Mouse (Mus musculus) gastrocnemius, postnatal 25 days (tissue): ENCODE results near the gene Krt78. TPM values are rescaled to one million over a fixed set of nuclear protein-coding genes. Genes with fewer than 3 reads are reported as not detected.

ENCODE experiments used
- DNase-seq: peaks from one replicate; pipeline ENCODE4 v3.0.0; 2022
- total RNA-seq, 2 experiments: library from RNA; stranded (reverse); gene quantifications; 1 replicate in 1 of 2; 2 replicates in 1 of 2; pipeline ENCODE4 v1.2.3; 2021

The Krt78 gene
- total RNA-seq, 2 experiments from 2014 or later: not detected

DNA sequence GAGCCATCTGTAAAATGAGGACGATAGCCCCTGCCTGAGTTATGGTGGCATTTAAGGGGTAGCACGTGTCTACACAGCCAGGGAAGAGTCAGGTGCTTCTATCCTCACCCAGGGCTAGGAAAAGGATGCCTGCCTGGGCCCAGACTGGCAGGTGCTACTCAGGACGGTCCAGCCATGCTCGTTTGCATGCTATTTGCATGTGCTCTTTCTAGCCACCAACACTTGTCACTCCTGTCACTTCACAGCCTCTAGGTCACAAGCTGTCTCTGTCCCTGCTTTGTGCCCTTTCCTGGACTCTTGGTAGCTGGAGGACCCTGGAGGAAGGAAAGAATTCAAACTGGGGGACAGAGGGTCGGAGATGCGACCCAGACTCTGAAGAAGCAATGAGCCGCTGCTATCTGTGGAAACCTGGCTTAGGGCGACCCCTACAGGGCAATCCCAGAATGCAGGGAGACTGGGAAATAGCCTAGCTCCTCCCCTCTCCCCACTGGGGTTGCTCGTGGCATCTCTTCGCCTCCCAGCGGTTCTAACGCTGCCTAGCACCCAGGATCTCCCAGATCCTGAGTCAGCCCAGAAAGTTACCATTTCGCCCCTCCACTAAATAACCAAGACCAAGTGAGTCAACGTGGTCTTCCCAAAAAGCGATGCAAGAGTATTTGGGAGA is 19.5 kb upstream of the Krt78 start:
- peak; percentile 82 for DNase-seq

DNA sequence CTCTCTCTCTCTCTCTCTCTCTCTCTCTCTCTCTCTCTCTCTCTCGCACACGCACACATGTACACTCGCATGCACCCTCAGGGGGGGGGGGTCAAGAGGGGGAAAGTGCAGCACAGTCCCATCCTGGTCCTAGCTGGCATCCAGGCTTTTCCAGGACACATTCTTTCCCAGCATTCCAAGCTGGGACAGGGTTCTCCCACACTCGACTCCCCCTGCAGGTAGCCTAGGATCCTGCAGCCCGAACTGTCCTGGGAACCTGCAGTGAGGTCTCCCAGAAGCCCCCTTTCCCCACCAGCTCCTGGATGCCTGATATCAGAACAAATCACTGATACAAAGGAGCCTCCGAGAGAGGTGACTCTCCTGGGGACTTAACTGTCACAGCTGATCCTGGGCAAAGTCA is 16.4 kb upstream of the Krt78 start:
- DNase-seq: no peak

DNA sequence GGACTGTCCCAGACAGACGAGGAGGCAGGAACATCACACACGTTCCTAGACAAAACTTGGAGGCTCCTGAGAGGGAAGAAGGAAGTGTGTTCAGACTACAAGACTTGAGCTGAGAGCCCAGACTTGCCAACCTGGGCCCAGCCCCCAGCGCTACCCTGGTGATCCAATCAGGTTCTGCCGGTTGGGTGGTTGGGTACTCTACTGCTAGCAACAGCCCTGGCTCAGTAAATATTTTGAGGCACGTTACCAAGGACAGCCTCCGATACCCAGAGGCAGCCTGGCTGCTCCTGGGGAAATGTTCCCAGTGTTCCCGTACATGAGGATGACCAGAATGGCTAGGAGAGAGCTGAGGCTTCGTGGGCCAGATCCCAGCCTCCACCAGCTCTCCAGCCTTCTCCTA is 12.7 kb upstream of the Krt78 start:
- DNase-seq: no peak

DNA sequence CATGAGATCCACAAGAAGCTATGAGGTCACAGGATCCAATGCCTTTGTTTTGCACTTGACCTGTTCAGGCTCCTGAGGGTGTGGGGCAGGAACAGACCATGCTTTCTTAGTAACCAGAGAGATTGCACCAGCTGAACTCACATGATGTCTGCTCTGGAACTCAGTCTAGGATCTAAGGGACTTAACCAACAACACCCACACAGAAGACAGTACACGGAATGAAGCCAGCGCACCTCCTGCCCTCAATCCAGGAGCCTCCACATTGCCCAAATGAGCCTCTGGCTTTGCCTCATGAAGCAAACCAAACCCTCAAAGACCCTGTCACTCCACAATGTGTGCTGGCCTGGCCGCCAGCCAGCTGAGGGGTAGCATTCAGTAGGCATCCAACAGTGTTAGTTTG is 4.8 kb upstream of the Krt78 start:
- DNase-seq: no peak

DNA sequence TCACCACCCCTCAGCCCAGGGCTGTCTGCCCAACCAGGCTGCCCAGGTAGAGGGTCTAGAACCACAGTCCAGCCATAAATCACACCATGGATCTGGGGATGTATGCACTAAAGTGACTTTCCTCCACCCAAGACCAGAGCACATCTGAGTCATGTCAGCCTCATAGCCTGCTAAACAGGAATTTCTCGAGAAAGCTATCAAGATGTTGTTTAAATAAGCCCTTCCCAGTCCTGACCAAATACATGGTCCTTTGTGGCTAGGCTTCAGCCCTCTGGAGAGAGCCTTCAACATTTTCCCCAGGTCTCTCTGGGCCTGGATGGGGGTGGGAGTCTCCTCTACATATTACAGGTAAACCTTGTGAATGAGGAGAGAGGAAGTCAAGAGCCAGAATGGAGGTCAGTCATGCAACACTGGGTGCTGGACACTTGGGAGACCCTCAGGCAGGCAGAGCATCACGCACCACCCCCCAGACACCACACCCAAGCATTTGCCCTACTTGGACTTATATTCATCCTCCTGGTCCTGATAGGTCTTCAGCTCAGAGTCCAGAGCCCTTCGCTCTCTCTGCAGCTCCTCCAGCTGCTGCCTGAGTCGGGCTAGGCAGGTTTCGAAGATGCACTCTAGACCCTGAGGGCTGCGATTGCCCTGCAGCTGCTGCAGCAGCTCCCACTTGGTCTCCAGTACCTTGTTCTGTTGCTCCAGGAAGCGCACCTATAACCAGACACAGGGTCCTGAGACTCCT is 1.2 kb downstream of the Krt78 start:
- DNase-seq: no peak

DNA sequence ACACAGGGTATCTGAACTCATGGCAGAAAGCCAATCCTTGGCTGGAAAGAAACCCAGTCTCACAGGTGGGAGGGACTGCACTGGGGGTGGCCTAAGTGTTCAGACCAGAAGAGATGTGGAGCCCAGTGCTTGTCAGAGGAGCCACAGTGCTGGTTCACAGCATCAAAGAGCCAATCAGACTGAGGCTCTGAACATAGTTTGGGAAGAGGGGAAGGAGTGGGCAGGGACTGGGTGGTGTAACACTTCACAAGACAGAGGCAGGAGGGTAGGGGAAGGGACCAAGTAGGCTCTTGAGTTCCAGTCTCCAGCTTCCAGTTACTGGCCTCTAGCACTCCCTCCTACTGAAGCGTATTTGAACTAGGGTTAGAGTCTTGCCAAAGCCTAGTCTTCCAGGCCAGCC is 8.7 kb downstream of the Krt78 start:
- no peak for DNase-seq

DNA sequence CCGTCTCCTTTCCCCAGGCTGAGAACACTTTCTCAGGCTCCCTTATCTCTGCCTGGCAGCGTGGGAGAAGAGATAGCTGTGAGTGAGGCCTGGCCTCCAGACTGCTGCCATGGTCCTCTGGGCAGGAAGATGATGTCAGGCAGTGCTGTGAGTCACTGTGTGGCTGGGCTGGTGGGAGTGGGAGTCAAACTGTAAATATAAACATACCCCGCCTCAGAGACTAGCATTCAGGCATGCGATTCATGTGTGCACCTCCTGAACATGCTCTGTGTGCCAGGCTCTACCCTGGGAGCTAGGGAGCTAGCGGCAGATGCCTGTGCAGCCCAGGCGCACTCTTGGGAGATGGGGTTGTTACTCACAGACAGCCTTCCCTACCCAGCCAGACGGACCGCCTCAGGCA is 12.1 kb downstream of the Krt78 start:
- DNase-seq: no peak

DNA sequence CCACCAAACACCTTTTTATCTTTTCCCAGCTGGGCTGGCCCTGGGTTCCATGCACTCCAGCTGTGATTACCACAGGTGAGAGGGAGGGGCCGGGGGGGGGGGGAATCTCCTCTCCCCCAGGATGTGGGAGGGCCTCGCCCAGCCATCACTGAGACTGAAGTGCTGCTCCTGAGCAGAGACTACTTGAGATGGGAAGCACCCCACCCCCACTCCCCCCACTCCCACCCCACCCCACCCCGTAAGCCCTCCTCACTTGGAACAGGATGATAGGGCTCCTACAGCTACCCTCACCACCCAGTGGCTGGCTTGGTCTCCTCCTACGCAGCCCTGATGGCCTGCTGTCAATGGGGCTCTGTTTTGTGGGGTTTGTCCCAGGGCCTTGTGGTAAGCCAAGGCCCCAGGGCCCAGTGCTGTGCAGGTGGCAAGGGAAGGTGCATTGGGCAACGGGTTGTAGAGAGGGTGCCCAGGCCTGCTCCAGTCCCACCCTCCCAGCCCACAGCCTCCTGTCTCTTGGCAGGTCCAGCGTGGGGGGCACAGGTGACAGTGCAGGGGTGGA is 13.7 kb downstream of the Krt78 start, which contains the start of gene Krt79:
Krt79 (minus strand) TSS at position 51 of the 556 bp plus-strand sequence.
- DNase-seq: no peak

DNA sequence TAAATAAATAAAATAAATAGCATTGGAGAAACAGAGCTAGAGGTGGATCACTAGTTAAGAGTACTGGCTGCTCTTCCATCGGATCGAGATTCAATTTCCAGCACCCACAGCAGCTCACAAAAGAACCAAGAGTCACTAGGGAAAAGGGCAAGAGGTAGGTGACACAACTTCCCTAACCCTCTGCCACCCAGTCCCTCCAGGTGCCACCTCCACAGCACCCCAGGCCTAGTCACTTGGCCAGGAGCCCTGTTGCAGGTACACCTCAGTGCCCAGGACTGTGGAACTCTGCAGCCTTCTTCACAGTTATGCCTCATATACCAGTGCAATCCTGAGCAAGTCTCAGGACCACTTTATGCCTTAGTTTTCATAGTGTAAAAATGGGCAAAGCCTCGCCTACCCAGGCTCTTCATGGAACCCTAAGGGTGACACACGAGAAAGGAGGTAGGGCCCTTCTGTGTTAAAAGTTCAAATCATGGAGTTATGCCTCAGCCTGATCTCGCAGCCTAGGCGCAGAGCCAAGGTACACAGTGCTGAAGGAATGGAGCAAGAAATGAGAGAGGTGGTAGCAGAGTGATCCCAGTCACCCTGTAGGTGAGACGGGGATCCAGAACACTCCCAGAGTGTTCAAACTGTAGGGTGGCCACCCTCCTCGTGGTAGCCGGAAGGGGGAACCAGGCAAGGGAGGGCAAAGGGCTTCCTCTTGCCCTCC is 15.3 kb downstream of the Krt78 start:
- no peak for DNase-seq

DNA sequence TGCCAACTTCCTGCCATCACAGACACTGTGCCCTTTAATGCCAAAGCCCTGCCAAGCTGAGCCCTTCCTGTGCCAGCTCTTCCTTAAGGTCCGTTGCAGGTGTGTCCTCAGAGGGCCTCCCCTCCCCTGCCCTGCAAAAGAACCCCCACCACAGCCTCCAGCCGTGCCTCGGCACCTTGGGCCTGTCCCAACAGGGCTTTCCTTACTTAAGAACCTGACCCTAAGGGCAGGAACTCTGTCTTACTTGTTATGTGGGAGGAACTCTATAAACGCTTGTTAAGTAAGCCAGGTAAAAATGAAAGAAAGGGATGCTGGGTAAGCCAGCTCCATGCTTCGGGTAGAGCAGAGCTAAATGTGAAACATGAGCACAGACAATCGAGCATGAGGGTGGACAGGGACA is 21.1 kb downstream of the Krt78 start:
- DNase-seq: no peak

DNA sequence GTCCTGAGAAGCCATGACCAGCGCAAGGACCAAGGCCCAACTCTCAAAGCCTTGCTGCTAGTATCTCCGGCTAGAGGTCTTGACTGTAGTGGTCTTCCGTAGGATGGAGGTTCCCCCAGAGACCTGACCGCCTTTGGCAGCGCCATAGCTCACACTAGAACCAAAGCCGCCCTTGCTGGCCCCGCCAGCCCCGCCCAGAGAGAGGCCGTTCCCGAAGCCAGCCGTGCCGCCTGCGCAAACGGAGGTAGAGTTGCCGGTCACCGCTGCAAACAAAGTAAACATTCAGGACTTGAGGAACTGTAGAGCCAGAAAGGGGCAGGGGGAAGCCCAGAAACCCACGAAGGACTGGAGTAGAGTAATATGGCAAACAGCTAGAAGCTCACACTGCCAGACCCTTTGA is 24.4 kb downstream of the Krt78 start:
- no peak for DNase-seq

DNA sequence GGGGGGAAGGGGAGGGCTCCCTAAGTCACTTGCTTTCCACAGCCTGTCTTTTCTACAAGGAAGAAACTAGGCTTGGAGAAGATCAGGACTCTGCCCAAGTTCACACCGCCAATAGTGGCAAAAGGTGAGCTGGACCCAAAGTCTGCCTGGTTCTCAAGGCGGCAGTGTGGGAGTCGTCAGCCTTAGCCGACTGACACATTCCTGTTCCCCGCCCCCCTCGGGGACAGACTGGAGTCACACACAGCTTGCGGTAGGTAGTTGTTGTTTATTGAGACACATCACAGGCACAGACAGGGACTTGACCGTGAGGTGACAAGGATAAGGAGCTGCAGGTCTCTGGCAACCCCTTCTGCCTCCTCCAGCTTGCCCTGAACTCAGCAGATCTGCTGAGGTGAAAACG is 25.0 kb downstream of the Krt78 start:
- no peak for DNase-seq

DNA sequence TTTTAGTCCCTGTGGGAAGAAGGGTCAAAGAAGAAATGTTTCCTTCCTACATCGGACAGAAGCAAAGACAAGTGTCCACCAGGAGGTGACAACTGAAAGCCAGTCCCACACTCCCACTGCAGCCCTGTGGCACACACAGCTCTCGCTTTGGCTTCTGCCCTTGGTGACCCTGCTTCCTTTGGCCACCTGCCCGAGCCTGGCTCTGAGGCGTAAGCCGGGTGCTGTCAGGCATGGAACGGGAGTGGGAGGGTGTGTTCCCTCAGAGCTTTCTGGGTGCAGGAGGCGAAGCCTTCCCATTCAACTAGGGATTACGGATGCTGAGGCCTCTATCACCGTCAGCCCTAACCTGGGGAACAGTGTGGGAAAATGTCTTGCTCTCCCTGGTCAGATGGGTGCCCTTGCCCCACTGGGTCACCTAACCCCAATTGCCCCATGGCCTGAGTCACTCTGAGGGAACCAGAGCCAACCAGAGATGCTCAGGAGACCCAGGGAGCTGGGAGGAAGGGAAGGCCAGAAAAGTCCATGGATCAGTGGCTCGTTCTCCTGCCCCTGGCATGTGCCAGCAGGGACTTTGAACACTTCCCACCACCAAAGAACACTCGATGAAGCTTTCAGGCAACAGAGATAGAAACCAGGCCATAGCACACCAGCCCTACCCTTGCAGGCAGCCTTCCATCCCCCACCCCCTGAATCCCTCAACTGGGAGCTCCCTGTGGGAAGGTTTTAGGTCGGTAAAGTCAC is 26.6 kb downstream of the Krt78 start:
- DNase-seq: no peak

DNA sequence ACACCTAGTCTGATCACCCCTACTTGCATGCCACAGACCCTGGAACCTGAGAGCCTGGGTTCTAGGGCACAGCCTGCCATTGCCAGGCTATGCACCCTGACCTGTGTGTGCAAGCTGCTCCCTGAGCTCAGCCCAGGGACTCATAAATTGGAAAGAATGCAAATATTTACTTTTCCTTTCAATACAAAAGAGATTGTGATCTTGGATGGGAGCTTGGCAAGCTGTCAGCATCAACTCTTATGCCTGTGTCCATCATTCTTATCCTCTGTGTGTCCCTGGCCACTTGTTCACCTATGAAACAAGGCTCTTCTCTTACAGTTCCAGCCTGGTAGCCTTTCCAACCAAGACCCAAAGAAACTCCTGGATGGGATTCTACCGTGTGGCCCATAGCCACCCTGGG is 29.0 kb downstream of the Krt78 start:
- no peak for DNase-seq

DNA sequence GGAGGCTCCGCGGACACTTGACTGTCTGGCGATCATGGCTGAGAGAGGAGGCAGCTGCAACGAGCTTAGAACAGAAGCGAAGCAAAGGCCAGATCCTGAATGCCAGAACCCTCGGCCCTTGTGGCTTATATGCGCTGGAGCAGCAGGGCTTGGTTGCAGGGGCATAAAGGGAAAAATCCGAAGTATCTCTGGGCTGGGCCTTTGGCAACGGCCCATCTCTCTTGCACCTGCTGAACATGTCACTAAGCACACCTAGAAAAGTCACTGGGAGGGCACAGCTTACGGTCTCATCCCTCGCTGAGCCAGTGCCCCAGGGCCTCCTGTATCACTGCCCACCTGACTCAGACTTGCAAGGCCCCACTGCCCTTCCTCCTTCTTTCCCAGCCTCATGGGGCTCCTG is 29.5 kb downstream of the Krt78 start, which contains the start of gene Krt4:
Krt4 (minus strand) TSS at position 101 of the 400 bp plus-strand sequence.
- DNase-seq: no peak

DNA sequence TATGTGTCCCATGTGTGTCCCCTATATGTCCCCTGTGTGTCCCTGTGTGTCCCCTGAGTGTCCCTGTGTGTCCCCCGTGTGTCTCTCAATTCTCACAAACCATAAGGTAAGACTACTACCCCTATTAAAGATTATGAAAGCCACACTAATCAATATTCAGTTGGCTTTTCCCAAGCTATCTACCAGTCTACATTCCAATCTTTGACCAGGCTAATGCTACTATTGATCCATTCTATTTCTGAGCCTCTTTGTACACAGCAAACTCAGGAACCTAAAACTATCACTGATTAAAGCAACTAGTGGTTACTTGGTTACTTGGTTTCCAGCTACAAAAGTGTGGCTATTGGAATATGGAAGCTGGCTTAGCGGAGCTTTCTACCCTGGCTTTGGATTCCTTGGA is 31.8 kb downstream of the Krt78 start:
- DNase-seq: no peak

DNA sequence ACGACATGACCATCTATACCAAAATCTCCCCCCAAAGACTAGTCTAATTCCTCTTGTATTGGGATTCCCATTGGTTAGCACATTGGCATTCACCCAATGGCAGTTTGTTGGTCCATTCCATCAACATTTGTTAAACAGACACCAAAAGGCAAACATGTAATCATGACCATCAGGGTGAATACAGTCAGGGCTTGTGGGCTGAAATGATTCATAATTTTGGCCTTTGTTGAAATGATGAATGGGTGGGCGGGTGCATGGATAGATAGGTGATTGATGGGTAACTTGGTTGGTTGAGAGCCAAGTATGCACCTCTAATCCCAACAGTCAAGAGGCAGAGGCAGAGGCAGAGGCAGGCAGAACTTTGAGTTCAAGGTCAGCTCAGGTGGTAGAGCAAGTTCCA is 38.0 kb downstream of the Krt78 start:
- DNase-seq: no peak

DNA sequence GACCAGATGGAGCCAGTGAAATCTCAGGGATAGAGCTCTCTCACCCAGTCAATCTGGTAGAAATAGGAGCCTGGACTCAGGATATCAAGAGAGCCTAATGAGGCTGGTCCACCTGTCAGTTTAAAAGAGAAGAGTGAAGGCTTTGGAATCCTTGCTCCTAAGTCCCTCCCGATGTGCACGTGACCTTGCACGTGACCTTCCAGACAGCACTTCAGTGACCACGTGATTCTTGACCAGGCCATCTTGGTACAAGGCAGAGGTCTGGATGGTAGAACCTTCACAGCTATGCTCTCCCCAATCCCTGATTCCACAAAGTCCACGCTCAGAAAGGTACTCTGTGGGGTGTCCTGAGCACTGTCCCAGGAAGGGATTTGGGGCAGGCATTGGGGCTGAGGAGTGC is 49.2 kb downstream of the Krt78 start:
- no peak for DNase-seq

DNA sequence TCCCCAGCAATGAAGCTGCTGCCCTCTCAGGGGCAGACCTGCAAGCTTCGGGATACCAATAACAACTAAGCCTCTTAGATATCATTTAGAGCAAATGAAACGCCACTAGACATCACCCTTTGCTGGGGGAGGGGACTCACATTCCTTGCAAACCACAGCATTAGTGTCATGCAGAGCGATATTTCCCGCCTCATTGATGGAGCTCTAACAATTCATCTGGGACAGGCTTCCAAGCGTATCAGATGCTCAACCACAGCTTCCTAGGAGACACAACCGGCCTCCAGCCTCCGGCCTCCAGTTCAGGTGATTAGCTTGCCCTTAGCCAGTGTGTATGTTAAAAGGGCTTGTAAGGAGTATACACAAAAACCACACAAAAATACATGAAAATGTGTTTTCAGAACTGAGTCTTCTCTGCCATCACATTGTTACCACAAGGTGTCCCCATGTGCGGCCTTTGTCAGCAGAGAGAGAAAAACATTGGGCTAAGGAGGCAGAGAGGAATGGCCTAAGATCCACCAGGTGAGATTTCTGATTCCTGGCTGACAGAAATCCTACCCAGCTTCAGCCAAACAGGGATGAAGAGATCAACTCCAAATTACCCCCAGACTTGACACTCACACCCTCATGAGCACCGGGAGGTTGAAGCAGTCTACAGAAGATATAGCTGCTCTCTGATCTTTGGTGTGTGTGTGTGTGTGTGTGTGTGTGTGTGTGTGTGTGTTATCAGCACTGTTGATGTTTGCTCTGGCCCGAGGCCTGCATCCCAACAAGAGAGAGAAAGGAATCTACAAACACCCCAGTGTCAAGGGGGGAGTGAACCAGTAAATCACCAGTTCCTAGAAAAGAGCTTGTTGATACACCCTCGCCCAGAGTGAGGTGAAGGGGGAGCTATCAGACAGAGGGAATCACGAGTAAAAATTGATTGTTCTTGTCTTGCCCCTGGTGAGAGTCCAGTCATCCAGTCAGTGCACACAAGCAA is 51.6 kb downstream of the Krt78 start:
- no peak for DNase-seq
